Mouse (Mus musculus) cerebral cortex, adult 2 months (tissue): ENCODE data around the gene Itpripl1.

Experiments used
- WGBS: fragments of 180-500 bp; shearing (Covaris S2); methylation state at CpG from one replicate; pipeline ENCODE4 v1.1.7; 2018; 5-methylcytosine and 5-hydroxymethylcytosine counted together

Itpripl1 gene

GRCm38 (mm10) chr2:127143158-127144063 is at the start of gene Itpripl1:
TSS of gene Itpripl1 (minus strand) at chr2:127143442.
- 4% methylated on average over 31 of the region's 31 CpGs for WGBS

- WGBS, result under 1% methylated on average over 17 of the region's 17 CpGs
Observed at GRCm38 (mm10) chr2:127182598-127183381, 39.5 kb upstream of the Itpripl1 start.

- 6% methylated on average over 1 of the region's 1 CpGs for WGBS
Observed at GRCm38 (mm10) chr2:127166261-127166660, 23.0 kb upstream of the Itpripl1 start.

GRCm38 (mm10) chr2:127165675-127166074 is 22.4 kb upstream of the Itpripl1 start:
- WGBS, result 66% methylated on average over 4 of the region's 4 CpGs

GRCm38 (mm10) chr2:127145699-127146098 is 2.5 kb upstream of the Itpripl1 start:
- WGBS, result 87% methylated on average over 3 of the region's 3 CpGs

- WGBS, result 28% methylated on average over 6 of the region's 6 CpGs
Observed at GRCm38 (mm10) chr2:127142577-127143157, 575 bp downstream of the Itpripl1 start.

- 81% methylated on average over 10 of the region's 10 CpGs for WGBS
Observed at GRCm38 (mm10) chr2:127142031-127142430, 1.2 kb downstream of the Itpripl1 start.

- WGBS, result 62% methylated on average over 7 of the region's 7 CpGs
Observed at GRCm38 (mm10) chr2:127140011-127140410, 3.2 kb downstream of the Itpripl1 start.

GRCm38 (mm10) chr2:127139605-127140004 is 3.6 kb downstream of the Itpripl1 start:
- WGBS, result 96% methylated on average over 1 of the region's 1 CpGs

GRCm38 (mm10) chr2:127139094-127139493 is 4.1 kb downstream of the Itpripl1 start:
- 83% methylated on average over 8 of the region's 8 CpGs for WGBS

GRCm38 (mm10) chr2:127138449-127138848 is 4.8 kb downstream of the Itpripl1 start:
- 86% methylated on average over 4 of the region's 4 CpGs for WGBS

GRCm38 (mm10) chr2:127137838-127138420 is 5.3 kb downstream of the Itpripl1 start:
- 70% methylated on average over 10 of the region's 10 CpGs for WGBS

- WGBS, result 13% methylated on average over 5 of the region's 5 CpGs
Observed at GRCm38 (mm10) chr2:127136979-127137378, 6.3 kb downstream of the Itpripl1 start.

GRCm38 (mm10) chr2:127135255-127135654 is 8.0 kb downstream of the Itpripl1 start:
- WGBS, result 40% methylated on average over 3 of the region's 3 CpGs

GRCm38 (mm10) chr2:127133621-127134461 is 9.4 kb downstream of the Itpripl1 start, which contains the start of gene Ncaph:
TSS of gene Ncaph (minus strand) at chr2:127133954.
- under 1% methylated on average over 57 of the region's 57 CpGs for WGBS

GRCm38 (mm10) chr2:127131353-127131752 is 11.9 kb downstream of the Itpripl1 start:
- WGBS, result 62% methylated on average over 8 of the region's 8 CpGs

GRCm38 (mm10) chr2:127128926-127129325 is 14.3 kb downstream of the Itpripl1 start:
- WGBS, result 70% methylated on average over 5 of the region's 5 CpGs

- 60% methylated on average over 8 of the region's 8 CpGs for WGBS
Observed at GRCm38 (mm10) chr2:127121591-127122235, 21.5 kb downstream of the Itpripl1 start.

GRCm38 (mm10) chr2:127108986-127109385 is 34.3 kb downstream of the Itpripl1 start:
- WGBS, result 93% methylated on average over 4 of the region's 4 CpGs

GRCm38 (mm10) chr2:127092000-127092399 is 51.2 kb downstream of the Itpripl1 start:
- 82% methylated on average over 8 of the region's 8 CpGs for WGBS
